Mouse (Mus musculus): ENCODE measurements around the gene Tmem50a. TPM values are rescaled to one million over a fixed set of nuclear protein-coding genes. Genes with fewer than 3 reads are reported as not detected.
A peak's percentile ranks its signal among the peaks of the same experiment; 100 is the strongest.
"Not testable (repeated sequence)": the region's sequence is repeated elsewhere in the genome, so short reads cannot be mapped to it uniquely, and the experiment has no call there.

The Tmem50a gene
- total RNA-seq, 2 experiments from 2014 or later: 214 to 225 TPM

- peak; percentile 18 to 65 for DNase-seq (ENCODE audit: low spot score in 2 of 2)
These were observed 9.4 kb upstream of the Tmem50a start for GRCm38 (mm10) chr4:134924019-134924741.

GRCm38 (mm10) chr4:134923258-134924018 is 8.6 kb upstream of the Tmem50a start, which contains the start of gene Rsrp1:
TSS of gene Rsrp1 (plus strand) at chr4:134923592.
- DNase-seq (ENCODE audit: low spot score in 2 of 2): peak; percentile 93 to 94

- DNase-seq (ENCODE audit: low spot score in 2 of 2): peak; percentile 43 to 62
These were observed 8.1 kb upstream of the Tmem50a start for GRCm38 (mm10) chr4:134922925-134923244.

- DNase-seq (ENCODE audit: low spot score in 2 of 2): no peak
These were observed 7.5 kb upstream of the Tmem50a start for GRCm38 (mm10) chr4:134922111-134922924.

GRCm38 (mm10) chr4:134921703-134922102 is 6.9 kb upstream of the Tmem50a start:
- no peak for DNase-seq (ENCODE audit: low spot score in 2 of 2)

GRCm38 (mm10) chr4:134920631-134921030 is 5.8 kb upstream of the Tmem50a start:
- DNase-seq (ENCODE audit: low spot score in 2 of 2): no peak

GRCm38 (mm10) chr4:134919733-134920540 is 5.1 kb upstream of the Tmem50a start:
- DNase-seq (ENCODE audit: low spot score in 2 of 2): no peak

GRCm38 (mm10) chr4:134918381-134918780 is 3.6 kb upstream of the Tmem50a start:
- peak in 1 of 2 experiments; percentile 34 for DNase-seq (ENCODE audit: low spot score in 2 of 2)

- DNase-seq (ENCODE audit: low spot score in 2 of 2): no peak
These were observed 2.4 kb upstream of the Tmem50a start for GRCm38 (mm10) chr4:134917194-134917593.

- no peak for DNase-seq (ENCODE audit: low spot score in 2 of 2)
These were observed 613 bp upstream of the Tmem50a start for GRCm38 (mm10) chr4:134915223-134916050.

- DNase-seq (ENCODE audit: low spot score in 2 of 2): no peak
These were observed 531 bp downstream of the Tmem50a start for GRCm38 (mm10) chr4:134914122-134914863.

GRCm38 (mm10) chr4:134913413-134913812 is 1.4 kb downstream of the Tmem50a start:
- peak; percentile 26 to 50 for DNase-seq (ENCODE audit: low spot score in 2 of 2)

- DNase-seq (ENCODE audit: low spot score in 2 of 2): not testable (repeated sequence)
These were observed 3.4 kb downstream of the Tmem50a start for GRCm38 (mm10) chr4:134911406-134911805.

- no peak for DNase-seq (ENCODE audit: low spot score in 2 of 2)
These were observed 11.8 kb downstream of the Tmem50a start for GRCm38 (mm10) chr4:134903046-134903445.

GRCm38 (mm10) chr4:134901126-134901525 is 13.7 kb downstream of the Tmem50a start:
- DNase-seq (ENCODE audit: low spot score in 2 of 2): no peak

GRCm38 (mm10) chr4:134897256-134897655 is 17.6 kb downstream of the Tmem50a start:
- DNase-seq (ENCODE audit: low spot score in 2 of 2): peak; percentile 22 to 33

- peak in 1 of 2 experiments; percentile 43 for DNase-seq (ENCODE audit: low spot score in 2 of 2)
These were observed 22.7 kb downstream of the Tmem50a start for GRCm38 (mm10) chr4:134892096-134892495.

- DNase-seq (ENCODE audit: low spot score in 2 of 2): no peak
These were observed 30.5 kb downstream of the Tmem50a start for GRCm38 (mm10) chr4:134884364-134884763.

GRCm38 (mm10) chr4:134883808-134884207 is 31.0 kb downstream of the Tmem50a start:
- no peak for DNase-seq (ENCODE audit: low spot score in 2 of 2)

All from adrenal gland, postnatal 4 days (tissue).